Mouse (Mus musculus) cerebellum, adult 2 months (tissue): Measurements from ENCODE around the gene Thg1l.

ENCODE experiments used
- CTCF ChIP-seq: fragments of 200-500 bp; IDR thresholded peaks from 2 replicates; pipeline ENCODE4 v1.5.1; 2011; ENCODE audit warnings: low read depth, mild to moderate bottlenecking, control low read depth, low read length, moderate library complexity, borderline replicate concordance; ENCODE audit not compliant: insufficient read depth
- POLR2A ChIP-seq: fragments of 200-500 bp; IDR thresholded peaks from 2 replicates; pipeline ENCODE4 v1.6.1; 2011; ENCODE audit warnings: low read length, control low read depth, borderline replicate concordance; ENCODE audit not compliant: insufficient read depth

GRCm38 (mm10) chr11:45908070-45908469, 47.2 kb downstream of the Thg1l start:
- TF ChIP-seq POLR2A (no peak), CTCF (no peak)
